Mouse (Mus musculus): ENCODE measurements around the gene H2-DMb1. TPM values are rescaled to one million over a fixed set of nuclear protein-coding genes. Genes with fewer than 3 reads are reported as not detected.
"Not testable (repeated sequence)": the region's sequence is repeated elsewhere in the genome, so short reads cannot be mapped to it uniquely, and the experiment has no call there.

H2-DMb1 gene
- polyA plus RNA-seq, 1 experiment from 2014 or later = not detected

GRCm38 (mm10) chr17:34138655-34139054, 14.2 kb upstream of the H2-DMb1 start:
- WGBS = 73% methylated on average over 7 of the region's 7 CpGs
- Histone ChIP-seq H3K4me3 (ENCODE audit: low read depth, low read length) (no peak overlapping the region), H3K27ac (ENCODE audit: low read depth, low read length) (no peak overlapping the region), H3K4me2 (ENCODE audit: low read depth) (no peak overlapping the region), H3K36me3 (ENCODE audit: control insufficient read depth, insufficient read depth, low read length) (no peaks in the 10 kb centered on the region), H3K9ac (ENCODE audit: low read length) (no peak overlapping the region), H3K4me1 (ENCODE audit: control insufficient read depth, insufficient read depth, low read length) (no peaks in the 10 kb centered on the region), H3K27me3 (ENCODE audit: control insufficient read depth, insufficient read depth, low read length) (peaks cover 22% of the 10 kb centered on the region), H3K9me3 (ENCODE audit: control insufficient read depth, low read length) (no peaks in the 10 kb centered on the region)
- no peak for ATAC-seq (ENCODE audit: insufficient read depth, low FRiP score, low TSS enrichment)
- DNase-seq (ENCODE audit: low spot score) = no peak

DNA sequence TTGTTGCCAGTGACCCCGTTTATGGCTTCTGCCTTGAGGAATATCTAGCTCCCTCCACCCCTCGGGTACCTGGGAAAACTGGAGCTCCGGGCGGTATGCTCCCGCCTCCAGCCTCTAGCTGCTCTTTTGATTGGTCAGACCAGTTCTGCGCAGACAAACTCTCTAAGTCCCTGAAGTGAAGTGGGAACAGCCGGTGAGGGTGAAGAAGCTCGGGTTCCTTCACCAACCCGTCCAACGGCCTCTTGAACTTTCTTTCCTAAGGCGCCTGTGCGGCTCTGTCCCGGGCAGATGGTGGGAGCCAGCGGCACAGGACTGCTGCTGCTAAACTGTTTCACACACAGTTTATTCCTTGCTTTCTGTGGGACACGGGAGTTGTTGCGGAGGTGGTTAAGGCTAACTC, 13.5 kb upstream of the H2-DMb1 start:
- Histone ChIP-seq H3K27ac (ENCODE audit: low read depth, low read length) (no peak overlapping the region), H3K4me3 (ENCODE audit: low read depth, low read length) (peak overlapping the region; percentile 20), H3K36me3 (ENCODE audit: control insufficient read depth, insufficient read depth, low read length) (no peaks in the 10 kb centered on the region), H3K27me3 (ENCODE audit: control insufficient read depth, insufficient read depth, low read length) (peaks cover 22% of the 10 kb centered on the region), H3K9me3 (ENCODE audit: control insufficient read depth, low read length) (no peaks in the 10 kb centered on the region), H3K9ac (ENCODE audit: low read length) (no peak overlapping the region), H3K4me2 (ENCODE audit: low read depth) (peak overlapping the region; percentile 45), H3K4me1 (ENCODE audit: control insufficient read depth, insufficient read depth, low read length) (no peaks in the 10 kb centered on the region)
- peak; percentile 53 for DNase-seq (ENCODE audit: low spot score)
- ATAC-seq (ENCODE audit: insufficient read depth, low FRiP score, low TSS enrichment) = no peak
- WGBS = 3% methylated on average over 16 of the region's 16 CpGs

- Histone ChIP-seq H3K4me3 (ENCODE audit: low read depth, low read length) (no peak overlapping the region), H3K9me3 (ENCODE audit: control insufficient read depth, low read length) (no peaks in the 10 kb centered on the region), H3K9ac (ENCODE audit: low read length) (no peak overlapping the region), H3K4me1 (ENCODE audit: control insufficient read depth, insufficient read depth, low read length) (no peaks in the 10 kb centered on the region), H3K27ac (ENCODE audit: low read depth, low read length) (no peak overlapping the region), H3K36me3 (ENCODE audit: control insufficient read depth, insufficient read depth, low read length) (no peaks in the 10 kb centered on the region), H3K4me2 (ENCODE audit: low read depth) (no peak overlapping the region), H3K27me3 (ENCODE audit: control insufficient read depth, insufficient read depth, low read length) (peaks cover 22% of the 10 kb centered on the region)
- ATAC-seq (ENCODE audit: insufficient read depth, low FRiP score, low TSS enrichment) = no peak
- no peak for DNase-seq (ENCODE audit: low spot score)
- WGBS = 20% methylated on average over 5 of the region's 5 CpGs
These were observed 12.6 kb upstream of the H2-DMb1 start for GRCm38 (mm10) chr17:34140240-34140639.

DNA sequence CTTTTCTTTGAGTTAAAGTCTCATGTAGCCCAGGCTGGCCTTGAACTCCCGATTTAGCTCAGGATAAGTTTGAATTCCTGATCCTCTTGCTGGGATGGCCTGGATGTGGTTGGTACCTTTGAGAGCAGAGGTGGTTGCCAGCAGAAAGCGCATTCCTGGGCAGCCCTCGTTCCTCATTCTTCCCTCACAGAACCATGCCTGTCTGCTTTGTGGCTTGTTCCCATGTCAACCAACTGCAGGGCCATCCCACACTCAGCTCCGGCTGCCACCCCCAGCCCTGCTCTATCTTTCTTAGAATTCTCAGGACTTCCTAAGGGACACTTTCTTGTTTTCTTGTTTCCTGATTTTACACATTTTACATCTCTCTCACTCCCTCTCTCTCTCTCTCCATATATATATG, 11.4 kb upstream of the H2-DMb1 start:
- Histone ChIP-seq H3K27ac (ENCODE audit: low read depth, low read length) (no peak overlapping the region), H3K27me3 (ENCODE audit: control insufficient read depth, insufficient read depth, low read length) (peaks cover 22% of the 10 kb centered on the region), H3K36me3 (ENCODE audit: control insufficient read depth, insufficient read depth, low read length) (no peaks in the 10 kb centered on the region), H3K9me3 (ENCODE audit: control insufficient read depth, low read length) (no peaks in the 10 kb centered on the region), H3K4me2 (ENCODE audit: low read depth) (no peak overlapping the region), H3K9ac (ENCODE audit: low read length) (no peak overlapping the region), H3K4me3 (ENCODE audit: low read depth, low read length) (no peak overlapping the region), H3K4me1 (ENCODE audit: control insufficient read depth, insufficient read depth, low read length) (no peaks in the 10 kb centered on the region)
- ATAC-seq (ENCODE audit: insufficient read depth, low FRiP score, low TSS enrichment) (no peak), DNase-seq (ENCODE audit: low spot score) (no peak)
- 69% methylated on average over 4 of the region's 4 CpGs for WGBS

DNA sequence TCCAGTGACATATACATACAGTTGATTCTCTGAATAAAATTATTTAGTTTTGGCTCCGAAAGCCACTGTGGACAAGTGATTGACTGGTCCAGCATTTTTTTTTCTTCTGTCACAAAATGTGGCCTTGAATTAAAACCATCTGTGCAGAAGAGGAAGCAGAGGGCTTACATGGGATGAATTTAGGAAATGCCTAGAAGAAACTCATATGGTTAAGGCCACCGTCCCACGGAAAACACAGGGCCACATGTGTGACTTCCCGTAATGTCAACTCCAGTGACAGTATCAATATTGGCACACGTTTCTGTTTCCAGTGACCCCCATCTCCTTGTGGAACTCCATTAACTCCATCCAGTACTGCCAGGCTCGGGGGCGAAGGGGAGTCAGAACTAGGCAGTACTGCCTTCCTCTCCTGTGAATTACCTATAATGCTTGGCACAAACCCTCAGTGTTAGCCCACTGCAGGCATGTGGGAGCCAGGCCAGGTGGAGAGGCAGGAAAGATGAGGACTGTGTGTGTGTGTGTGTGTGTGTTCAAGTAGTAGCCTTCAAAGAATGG, 10.3 kb upstream of the H2-DMb1 start:
- H3K27me3 ChIP-seq (ENCODE audit: control insufficient read depth, insufficient read depth, low read length) = peaks cover 22% of the 10 kb centered on the region
- H3K9me3 ChIP-seq (ENCODE audit: control insufficient read depth, low read length) = no peaks in the 10 kb centered on the region
- DNase-seq (ENCODE audit: low spot score) = no peak
- no peak overlapping the region for H3K9ac ChIP-seq (ENCODE audit: low read length)
- no peaks in the 10 kb centered on the region for H3K36me3 ChIP-seq (ENCODE audit: control insufficient read depth, insufficient read depth, low read length)
- no peak overlapping the region for H3K4me3 ChIP-seq (ENCODE audit: low read depth, low read length)
- whole genome bisulfite sequencing = 83% methylated on average over 7 of the region's 7 CpGs
- no peak for ATAC-seq (ENCODE audit: insufficient read depth, low FRiP score, low TSS enrichment)
- no peak overlapping the region for H3K27ac ChIP-seq (ENCODE audit: low read depth, low read length)
- H3K4me1 ChIP-seq (ENCODE audit: control insufficient read depth, insufficient read depth, low read length) = no peaks in the 10 kb centered on the region
- no peak overlapping the region for H3K4me2 ChIP-seq (ENCODE audit: low read depth)

- Histone ChIP-seq H3K27me3 (ENCODE audit: control insufficient read depth, insufficient read depth, low read length) (peaks cover 22% of the 10 kb centered on the region), H3K9me3 (ENCODE audit: control insufficient read depth, low read length) (no peaks in the 10 kb centered on the region), H3K9ac (ENCODE audit: low read length) (no peak within 1 kb of the TSS), H3K4me3 (ENCODE audit: low read depth, low read length) (no peak within 1 kb of the TSS), H3K4me2 (ENCODE audit: low read depth) (no peak within 1 kb of the TSS), H3K4me1 (ENCODE audit: control insufficient read depth, insufficient read depth, low read length) (no peaks in the 10 kb centered on the region), H3K36me3 (ENCODE audit: control insufficient read depth, insufficient read depth, low read length) (no peaks in the 10 kb centered on the region), H3K27ac (ENCODE audit: low read depth, low read length) (no peak within 1 kb of the TSS)
- DNase-seq (ENCODE audit: low spot score) (no peak), ATAC-seq (ENCODE audit: insufficient read depth, low FRiP score, low TSS enrichment) (no peak)
- 45% methylated on average over 7 of the region's 7 CpGs for WGBS
These were observed 9.8 kb upstream of the H2-DMb1 start, which contains the start of gene H2-DMb2 for GRCm38 (mm10) chr17:34143033-34143432. H2-DMb2 (plus strand) TSS chr17:34143307.

GRCm38 (mm10) chr17:34143461-34143860, 9.4 kb upstream of the H2-DMb1 start:
- Histone ChIP-seq H3K4me1 (ENCODE audit: control insufficient read depth, insufficient read depth, low read length) (no peaks in the 10 kb centered on the region), H3K27me3 (ENCODE audit: control insufficient read depth, insufficient read depth, low read length) (peaks cover 18% of the 10 kb centered on the region), H3K27ac (ENCODE audit: low read depth, low read length) (no peak overlapping the region), H3K4me2 (ENCODE audit: low read depth) (no peak overlapping the region), H3K36me3 (ENCODE audit: control insufficient read depth, insufficient read depth, low read length) (no peaks in the 10 kb centered on the region), H3K9me3 (ENCODE audit: control insufficient read depth, low read length) (no peaks in the 10 kb centered on the region), H3K9ac (ENCODE audit: low read length) (no peak overlapping the region), H3K4me3 (ENCODE audit: low read depth, low read length) (no peak overlapping the region)
- ATAC-seq (ENCODE audit: insufficient read depth, low FRiP score, low TSS enrichment) (no peak), DNase-seq (ENCODE audit: low spot score) (no peak)
- 74% methylated on average over 5 of the region's 5 CpGs for WGBS

DNA sequence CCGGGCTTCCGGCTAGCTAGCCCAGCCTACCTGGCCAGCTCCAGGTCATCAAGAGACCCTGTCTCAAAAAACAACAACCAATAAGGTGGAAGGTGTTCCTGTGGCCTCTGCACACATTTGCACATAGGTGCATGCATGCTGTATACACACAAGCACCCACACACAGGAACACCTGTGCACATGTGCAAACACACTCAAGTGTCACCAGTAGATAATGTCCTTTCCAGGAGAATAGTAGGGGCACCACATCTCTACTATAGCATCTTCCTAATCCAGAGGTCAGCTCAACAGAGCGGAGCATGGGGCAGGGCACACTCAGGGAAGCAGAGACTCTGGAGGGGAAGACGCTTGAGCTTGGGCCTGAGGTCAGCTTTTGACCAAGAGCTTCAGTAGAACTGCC, 8.7 kb upstream of the H2-DMb1 start:
- H3K27ac ChIP-seq (ENCODE audit: low read depth, low read length); ATAC-seq (ENCODE audit: insufficient read depth, low FRiP score, low TSS enrichment); H3K4me1 ChIP-seq (ENCODE audit: control insufficient read depth, insufficient read depth, low read length); H3K9ac ChIP-seq (ENCODE audit: low read length); DNase-seq (ENCODE audit: low spot score); H3K4me2 ChIP-seq (ENCODE audit: low read depth); H3K9me3 ChIP-seq (ENCODE audit: control insufficient read depth, low read length); H3K4me3 ChIP-seq (ENCODE audit: low read depth, low read length); H3K36me3 ChIP-seq (ENCODE audit: control insufficient read depth, insufficient read depth, low read length): not testable (repeated sequence)
- peaks cover 11% of the 10 kb centered on the region for H3K27me3 ChIP-seq (ENCODE audit: control insufficient read depth, insufficient read depth, low read length)
- 83% methylated on average over 3 of the region's 4 CpGs for WGBS

GRCm38 (mm10) chr17:34144960-34145371, 7.9 kb upstream of the H2-DMb1 start:
- no peak overlapping the region for H3K27ac ChIP-seq (ENCODE audit: low read depth, low read length)
- no peak overlapping the region for H3K4me2 ChIP-seq (ENCODE audit: low read depth)
- WGBS = 78% methylated on average over 3 of the region's 3 CpGs
- no peak overlapping the region for H3K9ac ChIP-seq (ENCODE audit: low read length)
- DNase-seq (ENCODE audit: low spot score) (no peak), ATAC-seq (ENCODE audit: insufficient read depth, low FRiP score, low TSS enrichment) (no peak)
- H3K4me3 ChIP-seq (ENCODE audit: low read depth, low read length) = no peak overlapping the region
- H3K36me3 ChIP-seq (ENCODE audit: control insufficient read depth, insufficient read depth, low read length) = no peaks in the 10 kb centered on the region
- H3K4me1 ChIP-seq (ENCODE audit: control insufficient read depth, insufficient read depth, low read length) = no peaks in the 10 kb centered on the region
- H3K9me3 ChIP-seq (ENCODE audit: control insufficient read depth, low read length) = no peaks in the 10 kb centered on the region
- H3K27me3 ChIP-seq (ENCODE audit: control insufficient read depth, insufficient read depth, low read length) = peaks cover 6% of the 10 kb centered on the region; the same call in 1 of the 2 replicates
